Mouse (Mus musculus) cerebellum, adult 11-12 months (tissue): Measurements from ENCODE around the gene Pip5kl1.

ENCODE experiments used
- DNase-seq: peaks from one replicate; pipeline ENCODE4 v3.0.0; 2022

The Pip5kl1 gene

GRCm38 (mm10) chr2:32574497-32574896 lies at the start of gene Pip5kl1:
Gene Pip5kl1 (plus strand): TSS chr2:32574797.
- DNase-seq, result peak; percentile 49

- DNase-seq, result no peak
These were observed 48.8 kb upstream of the Pip5kl1 start for GRCm38 (mm10) chr2:32525816-32526215.

GRCm38 (mm10) chr2:32527468-32527966 lies 47.1 kb upstream of the Pip5kl1 start:
- no peak for DNase-seq

GRCm38 (mm10) chr2:32528326-32528725 lies 46.3 kb upstream of the Pip5kl1 start:
- no peak for DNase-seq

DNA sequence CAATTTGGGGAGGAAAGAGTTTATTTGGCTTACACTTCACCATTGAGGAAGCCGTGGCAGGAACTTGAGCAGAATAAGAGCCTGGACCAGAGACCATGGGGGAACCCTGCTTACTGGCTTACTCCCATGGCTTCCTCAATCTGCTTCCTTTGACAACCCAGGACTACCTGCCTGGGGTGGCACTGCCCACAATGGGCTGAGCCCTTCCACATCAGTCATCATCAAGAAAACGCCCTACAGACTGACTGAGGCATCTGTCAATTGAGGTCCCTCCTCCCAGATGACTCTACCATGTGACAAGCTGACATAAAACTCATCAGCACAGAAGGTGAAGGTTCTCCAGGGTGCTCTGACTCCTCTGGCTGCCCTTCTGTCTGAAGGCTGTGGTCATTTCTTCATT lies 44.1 kb upstream of the Pip5kl1 start:
- no peak for DNase-seq

DNA sequence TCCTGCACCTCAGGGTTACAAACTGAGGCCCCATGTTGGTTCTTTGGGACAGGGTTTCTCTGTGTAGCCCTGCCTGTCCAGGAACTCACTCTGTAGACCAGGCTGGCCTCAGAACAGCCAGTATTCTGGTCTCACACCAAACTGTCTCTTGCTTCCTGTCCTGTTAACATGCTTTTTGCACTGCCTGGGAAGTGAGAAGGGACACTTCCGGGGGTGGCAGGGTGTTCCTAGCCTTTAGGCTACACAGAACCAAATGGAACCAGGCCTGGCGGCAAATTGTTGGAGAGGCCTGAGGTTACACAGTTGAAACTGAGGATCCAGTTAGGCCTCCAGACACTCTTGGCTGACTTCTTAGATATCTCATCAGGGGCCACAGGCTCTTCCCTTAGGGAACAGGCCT lies 41.4 kb upstream of the Pip5kl1 start:
- DNase-seq, result no peak

- DNase-seq, result no peak
These were observed 40.4 kb upstream of the Pip5kl1 start for GRCm38 (mm10) chr2:32534061-32534732.

- peak; percentile 99 for DNase-seq
These were observed 39.7 kb upstream of the Pip5kl1 start, which contains the start of gene Fam102a for GRCm38 (mm10) chr2:32534733-32535471. Gene Fam102a (plus strand): TSS chr2:32535332.

DNA sequence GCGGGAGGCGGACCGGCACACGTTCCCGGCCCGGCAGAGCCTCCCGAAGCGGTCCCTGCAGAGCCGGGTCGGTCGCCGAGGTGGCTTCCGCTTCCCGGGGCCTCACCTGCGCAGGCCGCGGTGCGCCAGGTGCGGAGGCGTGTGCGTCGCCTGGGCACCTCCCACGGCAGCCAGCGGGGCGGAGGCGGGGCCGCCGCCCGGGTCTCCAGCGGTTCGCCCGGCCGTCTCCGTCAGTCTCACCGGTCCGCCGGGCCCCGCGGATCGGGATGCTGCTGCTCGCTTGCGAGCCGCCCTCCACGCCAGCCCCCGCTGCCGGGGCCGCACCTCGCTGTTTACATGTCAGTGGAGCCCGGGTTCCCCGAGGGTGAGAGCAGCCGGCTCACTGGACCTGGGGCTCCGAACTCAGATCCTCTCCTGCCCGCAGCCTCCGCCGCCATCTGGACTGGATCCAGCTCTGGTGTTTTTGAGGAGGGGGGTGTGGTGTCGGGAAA lies 39.1 kb upstream of the Pip5kl1 start:
- peak; percentile 74 for DNase-seq

DNA sequence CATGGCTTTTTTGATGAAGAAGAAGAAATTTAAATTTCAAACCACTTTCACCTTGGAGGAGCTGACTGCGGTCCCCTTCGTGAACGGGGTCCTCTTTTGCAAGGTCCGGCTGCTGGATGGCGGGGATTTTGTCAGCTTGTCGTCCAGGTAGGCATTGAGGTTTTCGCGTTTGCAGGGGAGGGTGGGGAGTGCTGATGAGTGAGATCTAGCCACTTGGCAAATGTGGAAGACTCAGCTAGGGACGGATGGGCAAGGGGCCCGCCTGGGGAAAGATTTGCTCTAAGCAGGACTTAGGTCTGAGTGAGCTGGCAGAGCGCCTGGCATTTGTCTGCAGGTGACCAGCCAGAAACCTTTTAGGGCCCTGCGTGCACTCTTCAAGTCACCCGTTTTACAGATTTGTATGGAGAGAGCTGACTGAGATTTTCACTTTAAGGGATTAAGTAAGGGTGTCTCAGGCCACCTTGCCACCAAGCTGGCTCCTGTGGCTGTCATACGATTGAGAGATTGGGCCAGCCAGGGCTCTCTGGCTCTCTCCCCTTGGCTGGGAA lies 38.4 kb upstream of the Pip5kl1 start:
- peak; percentile 79 for DNase-seq

DNA sequence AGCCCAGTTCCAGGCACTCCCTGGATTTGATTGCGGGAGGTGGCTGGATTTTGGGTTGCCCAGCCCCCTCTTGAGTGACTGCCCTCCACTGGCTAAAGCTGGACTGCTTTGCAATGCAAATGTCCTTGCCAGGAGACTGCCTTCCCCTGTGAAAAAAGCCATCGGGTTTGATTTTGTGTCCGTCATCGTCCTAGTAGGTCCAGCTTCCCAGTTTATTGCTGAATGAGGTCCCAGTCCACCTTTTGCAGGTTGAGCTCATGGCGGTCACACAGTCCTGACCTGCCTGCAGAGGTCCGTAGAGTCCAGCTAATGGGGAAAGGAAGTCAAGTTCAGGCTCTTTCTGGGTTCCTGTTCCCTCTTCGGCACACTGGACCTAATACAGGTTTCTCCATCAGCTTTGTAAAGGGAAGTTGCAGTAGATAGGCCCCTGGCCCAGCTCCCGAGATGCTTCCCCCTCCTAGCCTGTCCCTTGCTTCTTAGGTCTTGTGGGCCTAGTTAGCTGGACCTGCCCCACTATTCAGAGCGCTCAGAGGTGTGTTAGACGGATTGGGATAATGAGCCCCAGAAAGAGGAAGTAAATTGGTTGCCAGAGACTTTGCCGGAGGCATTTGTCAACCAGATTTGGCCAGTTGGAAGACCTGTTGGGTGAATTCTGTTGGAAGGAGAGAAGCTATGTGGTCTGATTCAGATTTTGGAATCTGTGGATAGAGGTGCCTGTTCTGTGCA lies 37.8 kb upstream of the Pip5kl1 start:
- peak; percentile 76 for DNase-seq

DNA sequence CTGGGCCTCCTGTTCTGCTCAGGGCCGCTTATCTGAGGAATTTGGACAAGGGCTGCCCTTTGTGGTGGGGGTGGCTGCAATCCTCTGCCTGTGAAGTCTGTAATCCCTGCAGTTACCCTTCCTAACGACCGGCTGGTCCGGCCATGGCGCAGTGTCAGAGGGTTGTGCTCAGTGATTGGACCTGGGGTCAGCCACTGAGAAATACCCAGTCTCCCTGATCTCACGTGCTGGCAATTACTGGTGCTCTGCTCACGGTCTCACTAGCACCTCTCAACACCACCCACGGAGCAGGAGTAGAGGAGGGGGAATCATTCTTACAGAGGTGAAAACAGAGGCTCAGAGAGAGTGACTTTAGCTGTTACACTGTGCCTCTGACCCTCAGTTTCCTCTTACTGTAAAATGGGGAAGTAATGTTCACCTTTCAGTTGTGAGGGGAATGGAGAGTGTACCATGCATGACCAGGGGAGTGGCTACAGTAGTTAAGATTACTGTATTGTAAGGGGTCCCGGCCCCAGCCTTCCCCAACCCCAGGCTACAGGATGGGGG lies 37.2 kb upstream of the Pip5kl1 start:
- peak; percentile 61 for DNase-seq

GRCm38 (mm10) chr2:32537941-32538340 lies 36.7 kb upstream of the Pip5kl1 start:
- DNase-seq, result peak; percentile 50

DNA sequence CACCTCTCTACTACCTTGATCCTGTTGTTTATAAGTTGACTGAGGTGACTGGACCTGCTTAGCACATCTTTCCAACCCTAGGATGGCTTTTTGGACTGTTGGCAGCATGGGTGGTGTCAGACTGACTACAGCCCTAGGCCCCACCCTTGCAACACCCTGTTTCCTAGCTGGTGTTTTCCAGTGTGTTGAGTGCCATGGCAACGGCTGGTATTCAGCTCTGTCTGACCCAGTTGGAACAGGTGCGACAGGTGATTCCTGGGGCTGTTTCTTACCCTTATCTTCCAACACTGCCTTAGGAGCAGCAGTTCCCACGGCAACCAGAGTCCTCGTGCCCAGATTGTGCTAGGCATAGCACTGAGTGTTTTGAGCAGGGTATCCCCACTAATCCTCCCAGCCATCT lies 36.1 kb upstream of the Pip5kl1 start:
- peak; percentile 45 for DNase-seq

DNA sequence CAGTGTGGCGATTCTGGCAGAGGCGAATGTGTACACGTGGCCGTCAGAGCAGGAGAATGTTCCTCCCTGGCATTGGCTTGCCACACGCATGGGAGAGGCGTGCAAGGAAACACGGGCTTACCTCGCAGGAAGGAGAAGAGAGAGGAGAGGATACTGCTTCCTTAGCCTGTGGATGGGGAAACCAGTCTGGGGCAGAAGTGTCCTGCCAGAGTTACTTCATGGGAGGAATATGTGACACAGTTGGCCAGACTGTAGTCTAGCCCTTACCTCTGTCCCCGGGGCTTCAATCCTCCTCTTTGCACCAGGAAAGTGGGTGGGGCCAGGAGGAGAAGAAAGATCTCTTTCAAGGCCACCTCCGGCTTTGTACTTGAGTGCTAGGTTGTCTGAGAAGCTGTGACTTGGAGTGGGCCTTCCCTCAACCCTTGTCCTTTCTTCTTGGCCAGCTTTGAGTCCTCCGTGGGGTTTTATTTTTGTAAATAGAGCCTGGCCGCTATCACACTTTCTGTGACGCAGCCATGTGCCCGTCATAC lies 35.1 kb upstream of the Pip5kl1 start:
- DNase-seq, result no peak

DNA sequence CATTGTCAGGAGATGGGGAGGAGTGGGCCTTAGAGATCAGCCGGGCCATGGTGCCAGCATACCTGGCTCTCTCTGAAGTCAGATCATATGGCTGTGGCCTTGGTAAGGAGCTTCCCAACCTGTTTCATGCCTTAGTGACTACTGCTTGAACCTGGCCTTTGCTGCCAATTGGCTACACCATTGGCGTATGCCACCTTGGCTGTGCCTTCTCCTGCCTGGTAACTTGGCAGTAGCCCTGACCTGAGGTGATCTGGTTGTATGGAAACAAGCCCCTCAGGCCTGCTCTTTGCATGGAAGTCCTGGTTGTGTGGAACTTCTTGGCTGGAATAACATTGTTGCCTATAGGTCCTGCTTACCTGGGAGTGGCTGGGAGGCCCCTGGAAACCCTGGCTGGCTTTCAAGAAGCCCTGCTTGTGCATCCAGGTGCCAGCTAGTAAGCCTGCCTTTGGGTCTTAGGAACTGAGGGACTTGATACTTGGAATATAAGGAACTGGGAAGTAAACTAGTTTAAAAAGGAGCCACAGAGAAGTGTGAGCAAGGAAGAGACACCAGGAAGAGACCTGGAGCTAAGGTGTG lies 33.2 kb upstream of the Pip5kl1 start:
- peak; percentile 88 for DNase-seq

DNA sequence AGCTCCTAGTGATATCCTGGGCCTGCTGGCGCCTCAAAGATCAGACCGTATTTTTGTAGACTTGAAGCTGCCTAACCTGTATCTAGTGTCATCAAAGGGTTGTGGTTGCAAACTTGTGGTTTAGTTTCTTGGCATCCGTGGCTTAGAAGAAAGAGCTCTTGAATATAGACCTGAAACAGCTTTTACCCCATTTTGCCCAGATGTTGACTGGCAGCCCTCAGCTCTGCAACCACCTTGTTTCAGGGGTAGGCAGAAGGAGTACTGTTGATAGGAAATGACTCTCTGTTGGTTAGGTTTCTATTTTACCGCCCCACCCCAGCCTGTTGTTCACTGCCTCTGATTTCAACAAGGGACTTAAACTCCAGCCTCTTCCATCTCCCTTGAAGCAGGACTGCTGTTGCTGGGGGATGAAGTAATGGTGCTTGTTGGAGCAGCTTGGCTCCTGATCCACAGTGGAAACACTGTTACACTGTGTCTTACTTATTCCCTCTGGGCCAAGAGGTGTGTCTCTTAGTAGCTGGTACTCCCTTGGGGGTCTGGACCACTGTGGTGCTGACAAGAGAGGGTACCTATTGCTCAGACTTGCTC lies 32.5 kb upstream of the Pip5kl1 start:
- DNase-seq, result no peak

- DNase-seq, result peak; percentile 60
These were observed 31.6 kb upstream of the Pip5kl1 start for GRCm38 (mm10) chr2:32543031-32543449.

- DNase-seq, result no peak
These were observed 27.6 kb upstream of the Pip5kl1 start for GRCm38 (mm10) chr2:32546951-32547350.

- DNase-seq, result no peak
These were observed 27.2 kb upstream of the Pip5kl1 start for GRCm38 (mm10) chr2:32547380-32547779.

DNA sequence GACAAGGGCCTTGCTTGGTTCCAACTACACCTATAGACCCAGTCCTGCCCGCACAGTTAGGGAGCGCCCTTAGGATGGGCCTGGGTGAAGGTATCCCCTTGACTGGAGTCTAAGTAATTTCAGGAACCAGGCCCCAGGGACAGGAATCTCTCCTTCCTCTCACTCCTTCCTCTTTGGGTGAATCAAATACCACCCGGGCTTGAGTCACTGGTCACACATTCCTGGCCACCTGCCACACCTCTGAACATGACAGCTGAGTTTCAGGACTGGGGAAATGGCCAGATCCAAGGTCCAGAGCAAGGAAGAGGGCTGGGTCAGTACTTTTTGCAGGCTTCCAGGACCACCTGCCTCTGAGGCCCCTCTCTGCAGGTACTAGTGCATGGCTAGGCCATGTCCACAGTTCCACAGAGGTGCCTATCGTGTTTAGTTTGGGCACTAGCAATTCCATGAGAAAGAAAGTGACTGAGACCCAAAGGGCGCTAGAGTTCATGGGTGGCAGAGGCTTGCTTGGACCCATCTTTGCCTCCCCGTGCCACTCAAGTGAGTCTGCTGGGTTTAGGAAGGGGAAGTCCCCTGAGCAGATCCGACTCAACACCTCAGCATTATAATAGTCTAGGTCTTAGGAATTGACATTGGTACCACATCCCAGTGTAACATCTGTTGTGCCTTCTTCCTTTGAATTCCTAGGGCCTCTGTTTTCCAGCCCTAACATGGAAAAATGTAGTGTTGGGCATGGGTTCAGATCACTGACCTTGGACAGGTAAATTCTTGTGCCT lies 26.4 kb upstream of the Pip5kl1 start:
- no peak for DNase-seq
